Mouse (Mus musculus) neutrophil, adult 59 days (primary cell): Measurements from ENCODE around the gene Gm14434. TPM values are rescaled to one million over a fixed set of nuclear protein-coding genes. Genes with fewer than 3 reads are reported as not detected.

ENCODE experiments used
- total RNA-seq, 2 experiments: library from RNA; stranded (reverse); gene quantifications; 1 replicate in 1 of 2; 2 replicates in 1 of 2; pipeline ENCODE4 v1.2.4; 2023

Gm14434 gene
- not detected for total RNA-seq

DNA sequence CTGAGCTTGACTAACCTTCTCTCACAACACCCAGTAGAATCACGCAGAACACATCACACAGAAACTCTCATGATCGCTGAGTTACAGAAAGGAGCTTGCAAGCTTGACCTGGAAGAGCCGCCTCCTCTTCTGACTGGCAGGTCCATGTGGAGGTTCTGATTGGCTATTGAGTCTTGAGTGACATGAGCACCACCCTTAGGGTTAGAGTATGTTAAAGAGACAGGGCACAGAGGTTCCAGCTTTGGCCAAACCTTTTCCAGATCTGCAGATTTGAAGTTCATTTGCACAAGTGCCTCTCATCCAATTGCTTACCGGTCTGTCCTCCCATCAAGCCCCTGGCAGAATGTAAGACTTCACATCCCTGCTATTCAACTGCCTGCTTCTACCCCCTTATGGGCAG is at the start of gene Gm14434:
TSS of gene Gm14434 (minus strand) at position 101 of the 400 bp plus-strand sequence.

DNA sequence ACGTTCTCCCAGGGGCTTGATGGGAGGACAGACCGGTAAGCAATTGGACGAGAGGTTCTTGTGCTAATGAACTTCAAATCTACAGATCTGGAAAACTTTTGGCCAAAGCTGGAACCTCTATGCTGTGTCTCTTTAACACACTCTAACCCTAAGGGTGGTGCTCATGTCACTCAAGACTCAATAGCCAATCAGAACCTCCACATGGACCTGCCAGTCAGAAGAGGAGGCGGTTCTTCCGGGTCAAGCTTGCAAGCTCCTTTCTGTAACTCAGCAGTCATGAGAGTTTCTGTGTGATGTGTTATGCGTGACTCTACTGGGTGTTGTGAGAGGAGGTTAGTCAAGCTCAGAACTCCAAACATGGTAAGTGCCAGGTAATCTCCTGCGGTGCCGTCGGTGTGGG is 34.2 kb upstream of the Gm14434 start, which contains the start of gene Zfp967:
TSS of gene Zfp967 (plus strand) at position 301 of the 400 bp plus-strand sequence.

DNA sequence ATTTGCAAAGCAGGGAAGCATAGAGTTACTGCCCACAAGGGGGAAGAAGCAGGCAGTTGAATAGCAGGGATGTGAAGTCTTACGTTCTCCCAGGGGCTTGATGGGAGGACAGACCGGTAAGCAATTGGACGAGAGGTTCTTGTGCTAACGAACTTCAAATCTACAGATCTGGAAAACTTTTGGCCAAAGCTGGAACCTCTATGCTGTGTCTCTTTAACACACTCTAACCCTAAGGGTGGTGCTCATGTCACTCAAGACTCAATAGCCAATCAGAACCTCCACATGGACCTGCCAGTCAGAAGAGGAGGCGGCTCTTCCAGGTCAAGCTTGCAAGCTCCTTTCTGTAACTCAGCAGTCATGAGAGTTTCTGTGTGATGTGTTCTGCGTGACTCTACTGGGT is 63.3 kb downstream of the Gm14434 start, which contains the start of gene Gm14435:
TSS of gene Gm14435 (plus strand) at position 301 of the 400 bp plus-strand sequence.

Other genes with a start within 250 kb of the Gm14434 start
- gene Gm11009, start 167.3 kb downstream of the Gm14434 start, total RNA-seq, result not detected
- gene Gm14435, start 63.2 kb downstream of the Gm14434 start, total RNA-seq, result 1 to 10 TPM in 1 of 2 experiments, under 1 TPM in 1; 0.95 to 4.1 TPM
- not detected for gene Zfp967, start 34.3 kb upstream of the Gm14434 start, total RNA-seq
- gene Gm14308, start 149.6 kb upstream of the Gm14434 start, total RNA-seq, result under 1 TPM in 1 of 2 experiments, not detected in 1; 0.40 TPM
- 1 to 10 TPM; 1.2 to 1.8 TPM for gene Zfp973, start 183.7 kb upstream of the Gm14434 start, total RNA-seq
- under 1 TPM; 0.57 to 0.64 TPM for gene Gm14305, start 221.5 kb upstream of the Gm14434 start, total RNA-seq